Mouse (Mus musculus) ovary, adult 18-20 months (tissue): Measurements from ENCODE around the gene Stard3.

ENCODE experiments used
- DNase-seq: peaks from one replicate; pipeline ENCODE4 v3.0.0; 2022; ENCODE audit warnings: low spot score, mixed read lengths

The Stard3 gene

GRCm38 (mm10) chr11:98358161-98359083, at the start of gene Stard3:
TSS of gene Stard3 (plus strand) at chr11:98358368.
- DNase-seq: peak; percentile 84

GRCm38 (mm10) chr11:98313790-98314323, 44.3 kb upstream of the Stard3 start:
- DNase-seq: no peak

GRCm38 (mm10) chr11:98317479-98317878, 40.7 kb upstream of the Stard3 start:
- no peak for DNase-seq

DNA sequence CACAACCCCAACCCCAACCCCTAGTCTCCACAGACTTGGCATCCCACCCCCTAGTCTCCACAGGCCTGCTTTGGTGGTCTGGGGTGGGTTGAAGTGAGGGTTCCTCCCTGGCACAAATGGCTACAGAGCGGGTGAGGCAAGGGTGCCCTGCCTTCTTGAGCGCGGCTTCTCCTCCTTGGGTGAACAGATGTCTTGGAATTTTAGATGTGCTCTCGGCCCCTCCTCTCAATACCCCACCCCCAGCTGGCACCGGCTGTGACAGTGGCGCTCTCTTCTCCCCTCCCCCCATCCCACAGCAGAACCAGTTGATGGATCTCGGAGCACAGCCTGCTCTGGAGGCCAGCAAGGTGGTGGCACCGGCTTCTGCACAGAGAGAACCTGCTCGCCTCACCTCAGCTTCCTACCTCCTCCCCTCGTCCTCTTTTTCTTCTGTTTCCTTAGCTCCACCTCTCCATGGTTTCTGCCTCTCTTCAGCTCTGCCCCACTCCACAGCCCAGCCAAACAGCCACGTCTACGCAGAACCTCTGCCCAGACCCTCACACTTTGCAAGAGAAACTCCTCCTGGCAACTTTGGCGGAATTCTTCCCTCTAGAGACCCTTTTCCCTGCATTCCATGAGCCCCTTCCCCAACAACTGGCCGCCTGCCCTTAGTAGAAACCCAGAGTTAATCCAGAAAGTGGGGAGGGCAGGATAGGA, 39.6 kb upstream of the Stard3 start:
- no peak for DNase-seq

- DNase-seq: no peak
Measured at GRCm38 (mm10) chr11:98319120-98319519, 39.0 kb upstream of the Stard3 start.

DNA sequence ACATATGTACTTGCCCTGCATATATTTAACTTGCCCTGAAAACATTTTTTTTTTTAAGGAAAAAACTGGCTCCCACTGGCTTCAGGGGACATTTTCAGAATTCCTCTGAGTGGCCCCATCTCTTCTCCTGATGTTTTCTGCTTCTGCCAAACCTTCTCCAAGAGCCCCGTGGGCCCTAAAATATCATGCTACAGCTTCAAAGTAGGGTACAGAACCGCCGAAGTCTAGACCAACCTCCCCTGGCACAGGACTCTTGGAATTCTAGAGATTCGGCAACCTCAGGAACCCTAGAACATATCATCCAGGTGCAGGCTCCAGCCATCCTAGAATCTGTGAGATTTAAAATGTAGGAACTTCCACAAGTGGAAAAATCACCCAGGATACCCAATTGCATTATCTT, 38.6 kb upstream of the Stard3 start:
- DNase-seq: no peak

DNA sequence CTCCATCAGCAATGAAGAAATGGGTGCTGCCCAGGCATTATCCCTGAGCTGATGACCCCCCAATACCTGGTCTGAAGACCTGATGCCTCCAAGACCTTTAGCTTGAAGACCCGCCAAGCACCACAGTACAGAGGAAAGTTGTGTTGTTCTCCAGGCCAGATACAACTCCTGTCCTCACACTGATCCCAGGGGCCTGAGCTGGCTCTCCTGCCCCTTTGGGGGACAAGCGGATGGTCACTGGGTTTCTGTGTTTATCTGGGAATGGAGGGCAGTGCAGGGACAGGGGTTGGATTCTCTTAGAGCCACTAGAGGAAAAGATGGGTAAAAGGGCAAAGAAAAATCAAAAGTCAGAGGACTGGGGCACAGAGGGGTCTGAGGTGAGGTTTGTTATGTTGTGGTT, 38.2 kb upstream of the Stard3 start:
- no peak for DNase-seq

DNA sequence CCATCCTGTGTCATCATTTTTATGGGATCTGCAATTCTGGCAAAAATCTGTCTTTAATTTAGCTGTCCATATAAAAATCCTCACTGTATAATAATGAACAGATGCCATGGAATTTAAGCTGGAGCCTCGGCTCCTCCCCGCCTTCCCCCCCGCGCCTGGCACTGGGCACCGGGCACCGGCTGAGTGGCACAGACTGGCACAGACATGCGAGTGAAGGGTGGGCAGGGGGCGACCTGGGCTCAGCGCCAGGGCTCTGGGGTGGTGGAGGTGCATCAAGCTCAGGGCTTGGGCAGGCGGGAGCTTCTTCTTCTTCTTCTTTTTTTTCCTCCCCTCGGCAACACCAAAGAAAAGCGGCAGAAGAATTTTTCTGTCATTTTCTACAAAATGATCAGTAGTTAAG, 37.8 kb upstream of the Stard3 start:
- DNase-seq: no peak

- DNase-seq: no peak
Measured at GRCm38 (mm10) chr11:98320806-98321676, 37.1 kb upstream of the Stard3 start.

DNA sequence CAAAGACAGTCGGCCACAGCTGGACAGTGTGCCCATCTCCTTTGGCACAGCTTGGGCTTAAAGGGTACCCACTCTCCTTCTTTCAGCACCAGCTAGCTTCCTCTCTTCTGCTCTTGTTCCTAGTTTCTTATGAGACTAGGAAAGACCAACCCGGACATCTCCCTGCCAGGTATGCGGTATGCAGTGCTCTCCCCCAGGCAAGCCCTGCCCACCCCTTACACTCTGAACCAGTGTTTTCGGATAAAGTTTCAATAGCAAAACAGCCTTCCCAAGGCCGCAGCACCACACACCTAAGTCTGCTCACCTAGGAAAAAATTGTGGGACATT, 36.5 kb upstream of the Stard3 start:
- no peak for DNase-seq

DNA sequence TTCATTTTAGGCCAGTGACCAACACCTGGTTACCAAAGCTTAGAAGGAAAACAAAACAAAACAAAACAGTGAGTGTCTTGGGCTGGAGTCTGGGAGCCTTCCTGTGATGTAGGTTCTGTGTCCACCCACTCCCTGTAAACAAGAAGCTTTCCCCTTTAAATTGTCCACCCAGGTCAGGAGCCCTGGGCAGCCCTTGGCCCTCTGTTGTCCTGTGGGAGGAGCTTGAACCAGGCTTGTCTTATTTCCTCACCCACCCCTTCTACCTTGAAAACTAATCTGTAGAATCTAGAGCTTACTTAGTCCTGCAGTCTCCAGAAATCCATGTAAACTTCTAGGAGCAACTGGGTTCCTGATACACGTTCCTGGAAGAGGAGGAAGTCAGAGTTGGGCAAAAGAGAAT, 36.0 kb upstream of the Stard3 start:
- no peak for DNase-seq

DNA sequence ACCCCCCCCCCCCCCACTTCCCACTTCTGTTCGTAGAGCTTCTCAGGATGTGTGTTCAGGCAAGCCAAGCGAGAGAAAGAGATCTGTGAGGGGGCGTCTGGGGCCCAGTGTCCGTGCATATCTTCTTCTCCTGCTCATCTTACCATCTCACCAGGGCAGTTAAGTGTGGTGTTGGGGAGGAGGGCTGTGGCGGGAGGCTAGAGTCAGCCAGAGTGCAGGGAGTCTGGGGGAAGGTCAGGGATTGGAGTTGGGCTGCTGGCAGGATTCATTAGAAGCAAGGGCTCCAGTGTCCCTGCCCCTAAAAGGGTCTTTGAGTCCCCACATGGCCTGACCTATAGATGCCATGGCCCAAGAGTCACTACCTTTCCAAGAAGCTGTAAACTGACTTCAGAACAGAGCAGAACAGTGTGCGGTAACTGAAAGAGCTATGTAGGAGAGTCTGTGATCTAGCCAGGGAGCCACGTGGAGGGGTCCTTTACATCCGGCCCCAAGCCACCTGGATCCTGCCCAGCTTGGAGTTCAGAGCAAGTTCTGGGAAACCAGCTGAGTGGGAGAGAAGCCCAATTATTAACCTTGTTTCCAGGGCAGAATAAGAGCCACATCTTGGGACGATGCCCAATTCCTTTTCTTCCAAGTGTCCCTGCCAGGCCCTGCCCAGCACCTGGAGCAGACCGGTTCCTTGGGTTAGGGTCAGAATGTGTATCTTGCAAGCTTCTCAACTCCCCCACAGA, 34.9 kb upstream of the Stard3 start:
- DNase-seq: no peak

- DNase-seq: no peak
Measured at GRCm38 (mm10) chr11:98323933-98324332, 34.2 kb upstream of the Stard3 start.

- DNase-seq: no peak
Measured at GRCm38 (mm10) chr11:98325191-98325820, 32.9 kb upstream of the Stard3 start.

DNA sequence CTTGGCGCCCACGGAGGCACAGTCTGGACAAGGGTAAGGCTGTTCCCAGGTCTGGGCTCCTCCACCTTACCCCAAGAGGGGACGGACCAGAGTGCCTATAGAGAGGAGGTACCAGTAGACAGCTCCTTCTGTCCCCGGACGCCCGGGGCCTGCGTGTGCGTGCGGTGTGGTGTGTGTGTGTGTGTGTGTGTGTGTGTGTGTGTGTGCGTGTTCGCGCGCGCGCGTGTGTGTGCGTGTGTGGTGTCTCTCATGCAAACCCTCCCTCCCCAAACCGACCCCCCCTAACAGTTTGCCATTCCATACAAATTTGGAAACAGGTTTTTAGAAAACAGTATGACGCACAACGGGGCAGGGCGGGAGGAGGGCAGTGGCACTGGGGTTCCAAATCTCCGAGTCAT, 32.3 kb upstream of the Stard3 start:
- DNase-seq: no peak

DNA sequence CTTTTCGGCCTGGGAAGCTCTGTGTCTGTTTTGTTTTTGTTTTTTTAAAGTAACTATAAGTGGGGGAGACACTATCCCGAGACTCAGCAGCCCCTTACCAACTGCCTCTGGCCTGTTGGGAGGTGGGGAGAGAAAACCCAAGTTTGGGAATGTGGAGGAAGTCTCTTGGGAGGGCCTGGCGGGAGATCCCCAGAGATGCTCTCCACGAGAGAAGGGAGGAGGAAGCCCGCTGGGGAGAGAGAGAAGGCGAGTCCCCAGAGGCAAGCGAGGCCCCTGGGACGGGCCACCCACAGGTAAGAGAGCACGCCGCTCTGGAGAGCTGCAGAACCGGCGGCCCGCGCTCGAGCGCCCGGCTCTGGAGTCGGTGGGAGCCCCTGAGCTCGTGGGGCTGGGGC, 31.4 kb upstream of the Stard3 start:
- DNase-seq: no peak

GRCm38 (mm10) chr11:98327136-98328030, 30.8 kb upstream of the Stard3 start:
- DNase-seq: no peak

DNA sequence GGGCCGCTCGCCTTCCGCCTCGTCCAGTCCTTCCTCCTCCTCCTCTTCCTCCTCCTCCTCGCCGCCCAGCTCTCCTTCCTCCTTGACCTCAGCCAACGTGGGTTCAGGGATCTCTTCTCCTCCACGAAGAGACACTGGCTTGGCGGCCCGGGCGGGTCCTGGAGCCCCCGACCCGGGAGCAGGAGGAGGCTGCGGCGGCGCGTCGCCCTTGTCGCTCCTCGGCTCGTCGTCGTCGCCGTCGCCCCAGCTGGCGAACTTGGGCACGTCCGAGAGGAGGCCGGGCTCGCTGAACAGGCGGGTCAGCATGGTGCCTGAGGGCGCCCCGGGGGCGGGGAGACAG, 30.2 kb upstream of the Stard3 start:
- DNase-seq: no peak

DNA sequence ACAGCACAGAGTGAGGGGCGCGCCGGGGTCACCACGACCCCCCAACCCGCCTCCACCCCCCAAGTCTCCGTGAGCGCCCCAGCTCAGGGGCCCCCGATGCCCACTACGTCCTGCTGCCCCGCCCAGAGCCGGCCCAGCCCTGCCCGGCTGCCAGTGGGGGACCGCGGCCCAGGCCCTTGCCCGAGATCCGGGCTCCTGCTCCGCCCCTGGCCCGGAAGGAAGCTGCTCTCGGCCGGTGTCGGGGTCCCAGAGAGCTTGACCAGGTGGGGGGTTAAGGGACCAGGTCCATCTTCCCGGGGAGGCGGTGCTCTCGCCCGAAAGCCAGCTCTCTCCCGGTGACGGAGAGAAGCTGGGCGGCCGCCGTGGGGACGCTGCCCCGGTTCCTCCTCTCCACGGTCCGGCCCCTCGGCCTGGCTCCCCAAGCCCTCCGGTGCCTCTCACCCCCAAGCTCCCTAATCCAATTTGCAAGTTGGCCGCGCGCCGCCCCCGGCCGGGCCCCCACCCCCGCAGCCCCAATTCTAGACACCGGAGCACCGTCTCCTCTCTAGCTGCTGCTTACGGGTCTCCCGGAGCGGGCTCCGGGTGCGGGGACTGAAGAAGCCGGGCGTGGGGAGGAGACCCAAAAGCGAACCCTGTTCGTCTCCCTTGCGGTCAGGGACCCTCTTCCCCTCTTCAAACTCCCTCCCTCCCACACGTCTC, 29.6 kb upstream of the Stard3 start:
- DNase-seq: no peak
